Mouse (Mus musculus) brown adipose tissue, adult 24 weeks (tissue): ENCODE data around the gene P4htm. TPM values are rescaled to one million over a fixed set of nuclear protein-coding genes. Genes with fewer than 3 reads are reported as not detected.
A peak's percentile ranks its signal among the peaks of the same experiment; 100 is the strongest.

Source experiments
- H3K27ac ChIP-seq: fragments of 200-500 bp; replicated peaks from 2 replicates; pipeline ENCODE4 v1.5.1; 2012; ENCODE audit warnings: low read depth, mild to moderate bottlenecking, low read length
- H3K4me1 ChIP-seq: fragments of 200-500 bp; 2 replicates; pipeline ENCODE4 v1.6.1; 2012; ENCODE audit warnings: low read length, mixed read lengths; ENCODE audit not compliant: control insufficient read depth, insufficient read depth, insufficient read length
- H3K4me3 ChIP-seq: fragments of 200-500 bp; 2 replicates; pipeline ENCODE4 v1.5.1; 2012; ENCODE audit warnings: low read depth, mild to moderate bottlenecking, low read length, moderate library complexity; ENCODE audit not compliant: insufficient read depth
- polyA plus RNA-seq: library from polyadenylated mRNA; stranded (reverse); fragments of >200 nt; gene quantifications from 2 replicates; pipeline ENCODE4 v1.2.4, GENCODE M21; 2012; ENCODE audit not compliant: missing spikeins, insufficient read depth, insufficient read length

Gene P4htm
- polyA plus RNA-seq, 1 experiment, result 1.3 TPM

DNA sequence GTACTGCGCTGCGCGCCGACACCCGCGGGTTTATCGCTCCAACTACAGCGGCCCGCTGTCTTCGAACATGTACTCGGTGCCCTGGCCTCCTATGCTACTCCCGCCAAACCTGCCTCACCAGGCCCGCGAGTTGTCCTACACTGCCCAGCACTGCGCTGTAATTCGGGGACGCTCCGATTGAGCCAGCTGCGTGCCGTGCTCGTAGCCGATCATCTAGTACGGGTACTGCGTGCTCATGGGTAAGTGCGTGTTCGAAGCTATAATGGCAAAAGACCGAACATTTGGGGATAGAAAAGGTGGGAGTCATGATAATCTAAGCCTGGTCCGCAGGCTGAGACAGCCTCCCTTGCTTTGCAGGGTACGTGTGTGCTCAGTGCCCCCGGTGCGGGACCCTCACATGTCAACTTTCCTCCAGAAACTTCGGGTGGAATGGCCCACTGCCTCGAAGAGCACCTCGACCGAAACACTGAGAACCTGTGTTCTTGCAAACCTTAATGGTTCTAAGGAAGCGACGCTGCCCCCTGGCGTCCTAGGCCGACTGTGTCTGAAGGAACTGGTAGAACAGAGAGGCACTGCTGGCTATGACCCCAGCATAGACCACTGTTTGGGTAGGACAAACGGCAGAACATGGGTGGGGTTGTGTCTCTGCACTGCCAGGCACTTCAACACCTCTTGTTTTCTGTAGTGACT, 27.1 kb downstream of the P4htm start:
- H3K4me1 ChIP-seq, result peaks cover 13% of the 10 kb centered on the region
- H3K4me3 ChIP-seq, result peak overlapping the region; percentile 72
- H3K27ac ChIP-seq, result no peak overlapping the region

- Histone ChIP-seq H3K4me3 (peak within 1 kb of the TSS; percentile 79), H3K4me1 (peaks cover 13% of the 10 kb centered on the region), H3K27ac (peak within 1 kb of the TSS; percentile 71; the same call in 1 of the 2 replicates)
Observed at GRCm38 (mm10) chr9:108569381-108570206, 27.9 kb downstream of the P4htm start, which contains the start of gene Dalrd3. Dalrd3 (plus strand) TSS chr9:108569886.

DNA sequence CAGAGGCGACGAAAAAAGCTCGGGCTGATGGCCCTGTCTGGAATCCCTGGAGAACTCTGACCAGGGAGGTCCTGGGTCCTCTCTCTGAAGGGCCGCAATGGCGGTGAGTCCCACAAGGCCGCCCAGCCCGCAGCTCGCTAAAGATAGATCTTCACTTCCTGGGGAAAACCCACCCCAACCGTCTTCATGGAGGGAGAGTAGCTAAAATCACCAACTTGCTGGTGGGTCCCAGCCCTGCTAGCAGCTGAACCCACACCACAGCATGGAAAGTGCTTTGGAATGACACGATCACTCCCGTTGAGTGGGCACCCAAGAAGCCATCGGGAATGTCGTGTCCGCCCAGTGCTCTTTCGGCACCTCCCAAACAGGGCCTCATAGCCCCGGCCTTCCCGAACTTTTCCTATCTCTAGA, 29.0 kb downstream of the P4htm start:
- H3K4me3 ChIP-seq, result peak overlapping the region; percentile 79
- H3K4me1 ChIP-seq, result peaks cover 13% of the 10 kb centered on the region
- H3K27ac ChIP-seq, result peak overlapping the region; percentile 71

DNA sequence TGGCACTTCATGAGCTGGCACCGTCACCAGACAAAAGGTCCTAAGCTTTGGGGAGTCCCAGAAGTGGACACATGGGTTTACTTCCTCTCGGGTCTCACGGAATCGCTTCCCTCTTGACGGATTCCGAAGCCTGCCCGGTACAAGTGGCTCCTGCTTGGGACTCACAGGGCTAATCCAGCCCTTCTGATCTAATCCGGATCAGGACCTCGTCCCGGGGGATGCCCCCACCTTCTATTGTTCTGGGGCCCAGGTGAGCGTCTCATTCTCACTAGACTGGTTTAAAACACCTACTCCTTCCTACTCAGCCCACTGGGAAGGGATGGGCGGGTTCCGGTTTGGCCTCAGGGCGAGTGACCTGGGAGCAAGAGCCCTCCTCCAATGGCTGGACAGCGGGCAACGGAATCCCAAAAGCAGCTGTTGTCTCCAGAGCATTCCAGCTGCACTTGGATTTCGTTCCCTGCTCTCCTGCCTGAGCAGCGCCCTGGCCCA, 29.5 kb downstream of the P4htm start:
- Histone ChIP-seq H3K4me3 (peak overlapping the region; percentile 79), H3K27ac (peak overlapping the region; percentile 71), H3K4me1 (peaks cover 13% of the 10 kb centered on the region)

- H3K27ac ChIP-seq, result peak within 1 kb of the TSS; percentile 78
- peak within 1 kb of the TSS; percentile 79 for H3K4me3 ChIP-seq
- H3K4me1 ChIP-seq, result peaks cover 13% of the 10 kb centered on the region
Observed at GRCm38 (mm10) chr9:108566815-108567776, 30.4 kb downstream of the P4htm start, which contains the start of gene Ndufaf3. Ndufaf3 (minus strand) TSS chr9:108567434.

GRCm38 (mm10) chr9:108565881-108566814, 31.3 kb downstream of the P4htm start:
- Histone ChIP-seq H3K4me1 (peaks cover 13% of the 10 kb centered on the region), H3K27ac (peak overlapping the region; percentile 78), H3K4me3 (peak overlapping the region; percentile 79)

DNA sequence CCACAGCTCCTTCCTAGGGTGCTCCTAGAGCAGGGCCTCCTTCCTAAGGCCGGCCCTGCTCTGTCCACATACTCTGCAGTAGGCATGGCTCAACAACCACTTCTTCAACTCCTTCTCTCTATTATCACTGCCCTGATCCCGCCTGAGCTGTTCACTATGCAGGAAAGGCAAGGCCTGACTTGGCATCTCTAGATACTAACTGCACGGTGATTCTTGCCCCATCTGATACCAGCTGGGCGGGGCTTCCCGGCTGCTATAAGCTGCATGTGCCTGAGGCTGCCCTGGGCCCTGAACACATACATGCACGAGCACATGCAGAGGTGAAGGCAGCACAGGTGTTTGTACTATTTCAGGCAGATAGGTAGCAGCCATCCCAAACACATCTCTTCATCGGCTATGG, 33.3 kb downstream of the P4htm start:
- Histone ChIP-seq H3K27ac (no peak overlapping the region), H3K4me1 (peaks cover 8% of the 10 kb centered on the region), H3K4me3 (no peak overlapping the region)

DNA sequence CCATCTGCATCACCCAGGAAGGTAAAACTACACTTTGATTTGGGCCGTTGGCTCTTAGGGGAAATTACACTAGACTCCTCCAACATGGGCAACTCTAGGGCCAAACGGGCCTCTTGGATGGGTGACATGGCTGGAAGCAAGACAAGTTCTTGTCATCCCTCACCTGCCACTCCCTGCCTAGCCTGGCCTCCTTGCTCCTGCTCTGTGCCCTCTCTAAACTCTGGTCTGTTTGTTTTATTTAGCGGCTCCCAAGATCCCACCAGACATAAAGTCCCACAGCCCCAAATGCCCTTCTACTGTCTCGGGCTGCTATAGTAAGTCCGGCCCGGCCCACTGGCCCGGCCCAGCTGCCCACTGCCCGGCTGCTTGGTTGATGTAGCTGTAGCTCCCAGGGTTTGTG, 33.8 kb downstream of the P4htm start:
- Histone ChIP-seq H3K4me3 (no peak overlapping the region), H3K4me1 (peaks cover 7% of the 10 kb centered on the region), H3K27ac (no peak overlapping the region)

- H3K27ac ChIP-seq, result peak within 1 kb of the TSS; percentile 23
- peak within 1 kb of the TSS; percentile 58 for H3K4me3 ChIP-seq
- no peaks in the 10 kb centered on the region for H3K4me1 ChIP-seq
Observed at GRCm38 (mm10) chr9:108560227-108560841, 37.1 kb downstream of the P4htm start, which contains the start of gene Impdh2. Impdh2 (plus strand) TSS chr9:108560286.

- Histone ChIP-seq H3K27ac (no peak overlapping the region), H3K4me1 (no peaks in the 10 kb centered on the region), H3K4me3 (no peak overlapping the region)
Observed at GRCm38 (mm10) chr9:108559169-108559568, 38.3 kb downstream of the P4htm start.

DNA sequence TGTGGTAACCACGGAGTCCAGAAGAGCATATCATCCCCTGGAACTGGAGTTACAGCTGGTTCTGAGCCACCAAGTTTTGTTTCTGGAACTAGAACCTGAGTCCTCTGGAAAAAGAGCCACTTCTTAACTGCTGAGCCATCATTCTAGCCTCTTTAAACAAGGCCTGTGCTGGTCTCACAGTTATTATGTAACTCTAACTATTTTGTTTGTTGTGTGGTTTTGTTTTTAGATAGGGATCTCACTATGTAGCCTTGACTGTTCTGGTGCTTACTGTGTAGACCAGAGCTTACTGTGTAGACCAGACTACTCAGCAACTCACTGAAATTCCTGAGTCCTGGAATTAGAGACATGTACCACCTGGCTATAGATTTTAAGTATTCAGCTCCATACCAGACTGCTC, 50.6 kb downstream of the P4htm start:
- Histone ChIP-seq H3K4me1 (no peaks in the 10 kb centered on the region), H3K27ac (no peak overlapping the region), H3K4me3 (no peak overlapping the region)

- H3K27ac ChIP-seq, result no peak overlapping the region
- no peak overlapping the region for H3K4me3 ChIP-seq
- H3K4me1 ChIP-seq, result no peaks in the 10 kb centered on the region
Observed at GRCm38 (mm10) chr9:108545986-108546385, 51.5 kb downstream of the P4htm start.

DNA sequence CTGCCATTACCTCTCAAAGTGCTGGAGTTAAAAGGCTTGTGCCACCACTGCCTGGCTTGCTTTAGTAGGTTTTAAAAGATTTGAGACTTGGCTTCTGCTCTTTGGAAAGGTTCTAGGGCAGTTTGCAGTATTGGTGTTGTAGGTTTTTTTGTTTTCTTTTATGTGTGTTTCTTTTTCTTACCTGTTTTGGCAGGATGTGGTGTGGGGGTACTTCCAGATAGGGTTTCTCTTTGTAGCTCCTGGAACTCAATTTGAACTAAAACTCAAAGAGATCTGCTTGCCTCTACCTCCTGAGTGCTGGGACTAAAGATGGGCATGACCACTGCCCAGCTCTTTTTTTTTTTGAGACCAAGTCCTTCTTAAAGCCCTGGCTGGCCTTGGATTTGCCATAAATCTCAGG, 56.6 kb downstream of the P4htm start:
- no peak overlapping the region for H3K27ac ChIP-seq
- H3K4me3 ChIP-seq, result no peak overlapping the region
- no peaks in the 10 kb centered on the region for H3K4me1 ChIP-seq
